Mouse (Mus musculus) forelimb bud, embryonic 11.5 days (tissue): ENCODE results near the gene Stx6.
"Not testable (repeated sequence)": the region's sequence is repeated elsewhere in the genome, so short reads cannot be mapped to it uniquely, and the experiment has no call there.

Source experiments
- DNase-seq: peaks from one replicate; pipeline ENCODE4 v3.0.0-alpha.2; 2012; ENCODE audit warnings: low read depth, low spot score

Stx6 gene

DNA sequence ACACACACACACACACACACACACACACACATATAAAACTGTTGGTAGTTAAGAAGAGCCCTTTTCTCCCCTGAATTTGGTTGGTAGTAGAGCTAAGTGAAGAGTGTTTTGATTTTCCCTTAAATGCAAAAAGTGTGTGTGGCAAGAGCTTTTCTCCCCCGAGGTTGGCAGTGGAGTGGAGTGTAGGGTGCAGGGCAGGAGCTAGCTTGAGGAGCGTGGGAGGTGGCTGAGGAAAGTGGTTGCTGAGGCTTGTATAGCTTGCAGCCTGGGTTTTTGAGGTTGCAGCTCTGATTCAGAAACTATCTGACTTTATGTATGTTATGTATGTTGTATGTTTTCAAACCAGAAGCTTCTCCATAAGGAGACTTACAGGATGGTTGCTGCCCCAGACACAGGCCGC lies 8.9 kb downstream of the Stx6 start:
- DNase-seq: no peak

- no peak for DNase-seq
Measured at GRCm38 (mm10) chr1:155169935-155170334, 11.4 kb downstream of the Stx6 start.

DNA sequence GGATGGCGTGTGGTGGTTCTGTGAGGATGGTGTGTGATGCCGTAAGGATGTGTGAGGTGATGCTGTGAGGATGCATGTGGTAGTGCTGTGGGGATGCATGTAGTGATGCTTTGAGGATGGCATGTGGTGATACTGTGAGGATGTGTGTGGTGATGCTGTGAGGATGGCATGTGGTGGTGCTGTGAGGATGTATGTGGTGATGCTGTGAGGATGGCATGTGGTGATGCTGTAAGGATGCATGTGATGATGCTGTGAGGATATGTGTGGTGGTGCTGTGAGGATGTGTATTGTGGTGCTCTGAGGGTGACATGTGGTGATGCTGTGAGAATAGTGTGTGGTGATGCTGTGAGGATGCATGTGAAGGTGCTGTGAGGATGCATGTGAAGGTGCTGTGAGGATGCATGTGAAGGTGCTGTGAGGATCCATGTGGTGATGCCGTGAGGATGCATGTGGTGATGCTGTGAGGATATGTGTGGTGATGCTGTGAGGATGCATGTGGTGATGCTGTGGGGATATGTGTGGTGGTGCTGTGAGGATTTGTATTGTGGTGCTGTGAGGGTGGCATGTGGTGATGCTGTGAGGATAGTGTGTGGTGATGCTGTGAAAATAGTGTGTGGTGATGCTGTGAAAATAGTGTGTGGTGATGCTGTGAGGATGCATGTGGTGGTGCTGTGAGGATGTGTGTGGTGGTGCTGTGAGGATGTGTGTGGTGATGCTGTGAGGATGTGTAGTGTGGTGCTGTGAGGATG lies 14.6 kb downstream of the Stx6 start:
- no peak for DNase-seq

GRCm38 (mm10) chr1:155173644-155174016 lies 15.1 kb downstream of the Stx6 start:
- DNase-seq: not testable (repeated sequence)

DNA sequence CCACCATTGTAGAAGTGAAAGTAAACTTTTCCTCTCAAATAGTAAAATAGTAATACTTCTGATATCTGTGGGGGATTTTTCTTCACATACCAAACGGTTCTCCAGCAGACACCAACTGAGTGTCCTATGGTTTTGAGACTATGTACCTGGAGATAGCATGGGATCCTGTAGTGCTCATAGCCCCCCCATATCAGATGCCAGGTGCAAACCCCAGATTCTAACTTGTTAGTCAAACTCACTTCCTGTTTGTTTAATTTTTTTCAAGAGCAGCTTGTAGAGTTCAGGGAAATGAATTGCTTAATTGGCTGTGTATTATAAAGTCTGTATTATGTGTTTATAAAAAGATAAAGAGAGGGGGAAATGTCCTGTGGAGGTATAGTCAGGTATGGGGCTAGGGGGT lies 15.9 kb downstream of the Stx6 start:
- no peak for DNase-seq

GRCm38 (mm10) chr1:155178192-155178924 lies 19.8 kb downstream of the Stx6 start:
- no peak for DNase-seq

DNA sequence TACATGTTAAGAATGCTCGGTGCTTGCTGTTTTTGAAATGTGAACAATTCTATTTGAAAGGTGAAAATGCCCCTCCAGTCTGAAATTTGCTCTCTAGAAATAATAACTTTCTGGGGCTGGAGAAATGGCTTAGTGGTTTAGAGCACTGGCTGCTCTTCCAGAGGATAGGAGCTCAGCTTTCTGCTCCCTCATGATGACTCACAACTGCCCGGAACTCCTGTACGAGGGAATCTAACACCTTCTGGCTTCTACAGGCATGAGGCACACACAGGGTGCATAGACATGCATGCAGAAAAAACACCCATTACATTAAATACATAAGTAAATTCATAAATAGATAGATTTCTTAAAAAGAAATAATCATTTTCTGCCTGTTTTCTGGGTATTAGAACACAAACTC lies 25.7 kb downstream of the Stx6 start:
- no peak for DNase-seq

DNA sequence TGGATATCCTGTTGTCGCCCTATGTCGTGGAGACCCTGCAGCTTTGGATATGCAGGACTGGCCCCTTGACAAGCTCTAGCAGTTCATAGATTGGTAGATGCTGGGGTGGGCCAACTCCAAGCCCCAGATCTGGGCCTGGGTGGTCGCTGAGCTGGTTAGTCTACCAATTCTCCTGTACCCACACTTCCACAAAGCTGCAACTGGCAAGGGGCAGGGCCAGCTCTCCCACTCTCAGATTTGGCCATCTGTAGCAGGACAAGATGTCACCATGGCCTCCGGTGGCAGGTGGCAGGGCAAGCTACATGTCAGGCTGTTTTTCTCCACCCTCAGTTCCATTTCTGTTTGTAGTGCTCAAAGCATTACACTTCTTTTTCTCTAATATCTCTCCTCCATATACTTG lies 30.1 kb downstream of the Stx6 start:
- DNase-seq: no peak

GRCm38 (mm10) chr1:155191219-155191618 lies 32.7 kb downstream of the Stx6 start:
- no peak for DNase-seq

DNA sequence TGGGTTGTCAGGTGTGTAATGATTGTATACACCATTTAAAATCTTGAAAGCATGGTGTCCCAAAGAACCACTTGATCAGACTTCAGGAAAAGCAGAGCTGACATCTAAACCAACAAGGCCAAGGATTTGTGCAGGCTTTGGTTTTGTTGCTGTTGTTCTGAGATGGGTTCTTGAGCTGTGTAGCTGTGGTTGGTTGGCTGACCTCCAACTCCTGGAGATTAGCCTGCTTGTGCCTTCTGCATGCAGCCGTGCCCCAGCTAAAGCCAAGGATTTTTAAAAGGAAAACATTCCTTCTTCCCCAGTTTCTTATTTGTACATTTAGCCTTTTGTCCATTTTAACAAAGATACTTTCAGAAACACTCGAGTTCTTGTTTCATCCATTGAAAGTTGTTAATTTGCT lies 33.2 kb downstream of the Stx6 start:
- DNase-seq: no peak

DNA sequence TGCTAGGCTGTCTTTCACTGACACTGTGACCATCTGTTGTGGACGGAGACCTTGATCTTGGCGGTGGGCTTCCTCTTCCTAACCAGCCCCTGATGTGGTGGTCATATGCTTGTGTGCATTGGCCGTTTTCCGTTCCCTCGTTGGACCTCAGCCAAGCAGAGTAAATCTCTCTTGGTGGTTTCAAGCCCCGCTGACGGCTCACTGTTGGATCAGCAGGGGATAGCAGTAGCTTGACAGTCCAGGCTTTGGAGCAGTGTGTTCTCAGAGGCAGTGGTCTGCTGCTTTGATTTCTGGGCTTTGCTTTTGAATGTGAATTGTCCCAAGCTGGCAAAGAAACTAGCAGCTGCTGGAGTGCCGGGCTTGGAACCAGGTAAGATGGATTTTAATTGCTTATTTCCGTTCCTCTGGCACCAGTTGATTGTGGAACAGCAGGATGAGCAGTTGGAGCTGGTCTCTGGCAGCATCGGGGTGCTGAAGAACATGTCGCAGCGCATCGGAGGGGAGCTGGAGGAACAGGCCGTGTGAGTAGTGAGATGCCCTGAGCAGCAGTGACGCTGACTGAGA lies 34.4 kb downstream of the Stx6 start:
- DNase-seq: no peak

DNA sequence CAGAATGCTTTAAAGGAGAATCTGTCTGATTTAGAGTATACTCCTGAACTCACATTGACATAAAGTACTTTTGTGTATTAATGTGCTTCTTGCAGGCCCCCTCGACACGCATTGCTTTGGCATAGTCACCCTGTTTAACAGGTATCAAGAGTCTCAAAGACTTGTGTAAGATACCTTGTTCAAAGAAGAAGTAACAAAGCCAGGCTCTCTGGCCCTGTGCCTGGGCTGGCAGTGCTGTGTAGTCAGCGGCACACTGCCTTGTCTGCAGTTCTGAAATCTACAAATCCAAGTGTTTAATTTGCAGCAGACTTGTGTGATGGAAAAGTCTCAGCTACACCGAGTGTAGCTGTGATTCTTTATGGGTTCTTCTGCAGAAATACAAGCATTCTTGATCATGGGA lies 38.2 kb downstream of the Stx6 start:
- DNase-seq: no peak

DNA sequence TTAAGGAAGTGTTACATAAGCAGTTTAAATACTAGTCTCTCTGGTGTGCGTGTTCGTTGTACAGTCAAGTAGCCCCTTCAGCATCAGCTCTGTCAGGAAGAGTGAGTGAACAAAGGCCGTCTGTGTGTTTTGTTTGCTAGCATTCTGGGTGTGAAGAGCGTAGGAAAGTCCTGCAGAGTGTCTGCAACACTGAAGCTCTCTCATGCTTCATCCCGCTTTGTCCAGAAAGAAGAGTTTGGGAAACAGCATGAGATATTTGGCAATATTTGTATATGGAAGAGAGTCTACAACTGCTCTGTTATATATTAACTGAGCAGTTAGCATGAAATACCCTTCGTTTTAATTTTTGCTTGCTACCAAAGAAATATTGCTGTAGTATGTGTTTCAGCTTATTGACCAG lies 41.0 kb downstream of the Stx6 start:
- no peak for DNase-seq

DNA sequence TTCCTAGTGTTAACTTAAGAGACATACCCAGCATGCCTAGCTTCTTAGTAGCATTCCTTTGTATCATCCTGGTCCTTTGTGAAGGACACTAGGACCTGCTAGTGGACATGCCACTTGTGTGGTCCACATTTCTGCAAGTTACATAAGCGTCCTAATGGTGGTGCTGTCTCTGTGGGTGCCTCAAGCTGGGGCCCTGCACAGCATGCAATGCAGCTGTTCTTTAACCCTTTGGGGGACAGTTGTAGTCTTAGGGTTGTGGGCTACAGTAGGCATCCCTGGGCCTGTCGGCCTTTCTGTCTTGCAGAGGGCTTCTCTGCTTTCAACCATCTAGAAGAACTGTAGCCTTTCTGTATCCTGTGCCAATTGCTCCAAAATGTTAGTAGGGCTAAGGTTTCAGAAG lies 42.5 kb downstream of the Stx6 start:
- DNase-seq: no peak

DNA sequence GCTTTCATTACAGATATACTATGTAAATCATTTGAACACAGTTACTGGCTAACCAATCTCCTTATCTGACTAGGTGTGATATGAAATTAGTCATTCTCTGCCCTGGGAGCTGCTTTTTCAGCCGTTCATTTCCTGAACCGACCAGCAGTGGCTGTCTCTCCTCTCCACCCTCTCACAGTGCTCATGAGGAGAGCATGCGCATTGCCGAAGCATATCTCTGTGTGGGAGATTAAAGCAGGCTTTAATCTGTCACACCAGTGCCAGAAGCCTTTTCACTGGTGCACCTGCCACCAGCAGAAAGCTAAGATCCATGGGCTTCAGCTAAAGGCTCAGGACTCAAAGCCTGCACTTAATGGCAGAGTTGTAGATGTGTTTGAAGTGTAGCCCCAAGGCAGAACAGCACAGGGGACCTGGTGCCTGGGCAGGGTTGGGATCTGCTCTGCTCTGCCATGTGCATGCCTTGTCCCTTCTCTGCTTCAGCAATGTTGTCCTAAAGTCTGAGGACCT lies 42.9 kb downstream of the Stx6 start:
- no peak for DNase-seq

DNA sequence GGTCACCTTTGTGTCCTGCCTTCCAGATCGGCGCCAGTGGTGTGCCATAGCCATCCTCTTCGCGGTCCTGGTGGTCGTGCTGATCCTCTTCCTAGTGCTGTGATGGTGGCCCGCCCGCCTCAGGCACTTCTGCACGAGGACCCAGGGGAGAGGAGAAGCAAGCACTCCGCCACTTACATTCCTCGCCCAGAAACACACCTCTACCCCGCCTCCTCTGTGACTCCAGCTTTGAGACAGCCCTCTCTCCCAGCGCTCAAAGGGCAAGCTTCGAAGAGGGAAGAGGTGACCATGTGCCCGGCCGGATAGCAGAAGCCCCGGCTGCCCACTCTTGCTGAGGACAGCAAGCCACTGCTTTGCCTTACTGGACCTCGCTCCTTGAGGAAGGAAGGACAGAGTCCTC lies 43.4 kb downstream of the Stx6 start:
- no peak for DNase-seq

- DNase-seq: no peak
Measured at GRCm38 (mm10) chr1:155202472-155202871, 44.0 kb downstream of the Stx6 start.

GRCm38 (mm10) chr1:155203101-155203500 lies 44.6 kb downstream of the Stx6 start:
- no peak for DNase-seq

DNA sequence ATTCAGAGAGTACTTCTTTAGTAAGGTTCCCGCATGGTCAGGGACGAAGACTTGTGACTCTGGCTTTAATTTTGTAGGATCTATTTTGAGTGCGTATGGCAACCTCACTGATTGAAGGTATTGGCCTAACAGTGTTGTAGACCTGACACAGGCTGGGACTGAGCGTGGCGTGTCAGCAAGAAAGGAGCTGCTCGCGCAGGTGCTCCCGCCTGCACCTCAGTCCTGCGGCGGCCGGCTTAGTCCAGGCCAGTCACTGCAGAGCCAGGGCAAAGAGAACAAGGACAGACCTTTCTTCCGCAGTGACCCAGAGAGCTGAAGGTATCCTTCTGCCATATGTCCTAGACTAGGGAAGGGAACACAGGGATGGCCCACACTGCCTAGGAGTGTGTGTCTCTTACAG lies 45.4 kb downstream of the Stx6 start:
- no peak for DNase-seq

GRCm38 (mm10) chr1:155204560-155205162 lies 46.1 kb downstream of the Stx6 start:
- DNase-seq: no peak

DNA sequence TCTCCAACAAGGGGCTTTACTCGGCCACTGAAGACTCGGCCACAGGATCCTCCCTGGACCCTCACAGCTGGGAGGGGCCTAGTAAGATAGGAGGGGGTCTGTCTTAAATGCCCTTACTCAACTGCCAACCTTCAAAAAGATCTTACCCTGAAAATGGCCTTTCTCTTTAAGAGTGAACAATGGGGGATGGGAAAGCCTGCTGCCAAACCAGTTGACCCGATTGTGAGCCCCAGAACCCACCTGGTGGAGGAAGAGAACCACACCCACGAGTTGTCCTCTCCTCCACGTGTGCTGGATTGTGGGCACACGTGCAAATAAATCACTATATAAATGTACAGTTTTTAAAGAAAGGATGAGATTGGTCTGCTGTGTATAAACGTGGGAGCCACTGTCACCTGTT lies 46.8 kb downstream of the Stx6 start:
- DNase-seq: no peak
